Mouse (Mus musculus): Measurements from ENCODE around the gene Gm21985.

- TF ChIP-seq POLR2A (IDR thresholded peaks at IDR 0.05; ENCODE audit: extremely low read depth, insufficient read depth, low read length) (no peak), CTCF (IDR thresholded peaks at IDR 0.05; ENCODE audit: low read depth, low read length) (no peak)
Observed at GRCm38 (mm10) chr2:112220880-112221279, 45.2 kb upstream of the Gm21985 start.
